ENCODE assay signal across 12 mouse cellular contexts in genomic region chr16:85749335-85749734, GRCm38 (mm10). TPM values are rescaled to one million over a fixed set of nuclear protein-coding genes. Genes with fewer than 3 reads are reported as not detected.
A peak's percentile ranks its signal among the peaks of the same experiment; 100 is the strongest.
DNase-seq lines count a peak whose midpoint lies in the region; ATAC-seq and TF ChIP-seq lines count a peak whose summit lies in the region.
"Had no signal": no experiment of that assay in that cellular context is flagged by ENCODE, and none has a peak within 500 bp of the region (broad histone marks: within the 10 kb centered on the region; RNA-seq: fewer than 3 reads in every experiment).

No protein-coding gene starts in this region.

- peak; percentile 63 for ATAC-seq in heart, postnatal 0 days (ENCODE audit: insufficient read depth, low read depth)
- ATAC-seq in monocyte, adult 5-6 weeks (replicated peaks; ENCODE audit: insufficient number of reproducible peaks, low FRiP score, low TSS enrichment, poor library complexity, severe bottlenecking), result no peak
- ATAC-seq in forebrain, embryonic 16.5 days, result no peak
- ATAC-seq: forebrain, embryonic 14.5 days had no signal

- peak overlapping the region; percentile 87 for H3K27ac ChIP-seq in heart, postnatal 0 days (ENCODE audit: low read depth)
- H3K27ac ChIP-seq in forebrain, embryonic 16.5 days (ENCODE audit: low read length), result no peak overlapping the region
- H3K27ac ChIP-seq: embryonic facial prominence, embryonic 13.5 days had no signal

- 35% methylated on average over 6 of the region's 6 CpGs for WGBS in lung, adult 2 months
- 17% methylated on average over 6 of the region's 6 CpGs for WGBS in heart, postnatal 0 days
- 58% methylated on average over 6 of the region's 6 CpGs for WGBS in forebrain, embryonic 16.5 days

- H3K36me3 ChIP-seq in heart, postnatal 0 days (replicated peaks; ENCODE audit: control insufficient read depth, insufficient read depth, low read length), result no peaks in the 10 kb centered on the region
- no peaks in the 10 kb centered on the region for H3K36me3 ChIP-seq in forebrain, embryonic 16.5 days (ENCODE audit: control insufficient read depth, insufficient read depth)
- H3K36me3 ChIP-seq: embryonic facial prominence, embryonic 13.5 days had no signal

- TF ChIP-seq EP300 in heart, postnatal 0 days (IDR thresholded peaks at IDR 0.05; ENCODE audit: low read depth), result no peak

- no peak overlapping the region for H3K4me2 ChIP-seq in heart, postnatal 0 days (ENCODE audit: low read depth, low read length)
- H3K4me2 ChIP-seq in forebrain, embryonic 16.5 days (ENCODE audit: low read length), result no peak overlapping the region
- H3K4me2 ChIP-seq: embryonic facial prominence, embryonic 13.5 days had no signal

- TF ChIP-seq CTCF in lung, adult 2 months (IDR thresholded peaks at IDR 0.05; ENCODE audit: insufficient read depth, low read length), result no peak
- no peak for TF ChIP-seq CTCF in heart, postnatal 0 days (IDR thresholded peaks at IDR 0.05; ENCODE audit: low read depth)

- peak; percentile 16 to 34 for DNase-seq in lung, adult 18-20 months
- no peak for DNase-seq in lung, adult 2 months
- DNase-seq in heart, adult 11 months, result peak; percentile 97
- peak; percentile 62 for DNase-seq in heart, postnatal 0 days (ENCODE audit: low spot score)
- DNase-seq in lung, postnatal 25 days (ENCODE audit: low spot score), result peak; percentile 56
- DNase-seq in right cerebral cortex, postnatal 10 days (ENCODE audit: low spot score in 2 of 2), result no peak
- DNase-seq: cerebellum, postnatal 25 days; kidney, postnatal 14 days had no signal

- no peak for TF ChIP-seq POLR2A in lung, adult 2 months (IDR thresholded peaks at IDR 0.05; ENCODE audit: borderline replicate concordance, extremely low read depth, low read depth, low read length)

- no peaks in the 10 kb centered on the region for H3K9me3 ChIP-seq in heart, postnatal 0 days (replicated peaks; ENCODE audit: control insufficient read depth, low read length)
- no peaks in the 10 kb centered on the region for H3K9me3 ChIP-seq in forebrain, embryonic 16.5 days (ENCODE audit: control insufficient read depth, low read length)
- H3K9me3 ChIP-seq: embryonic facial prominence, embryonic 13.5 days had no signal

- H3K4me1 ChIP-seq in lung, adult 2 months (ENCODE audit: control insufficient read depth, insufficient read depth, low read length), result peaks cover 17% of the 10 kb centered on the region
- peaks cover 31% of the 10 kb centered on the region; the same call in 1 of the 2 replicates for H3K4me1 ChIP-seq in heart, postnatal 0 days (ENCODE audit: control insufficient read depth, insufficient read depth)
- H3K4me1 ChIP-seq in forebrain, embryonic 16.5 days (replicated peaks; ENCODE audit: control insufficient read depth, insufficient read depth, low read length), result peaks cover 2% of the 10 kb centered on the region; the same call in 1 of the 2 replicates

- H3K9ac ChIP-seq in heart, postnatal 0 days (replicated peaks; ENCODE audit: low read depth, low read length), result no peak overlapping the region
- no peak overlapping the region for H3K9ac ChIP-seq in forebrain, embryonic 16.5 days (replicated peaks; ENCODE audit: low read depth, low read length)
- H3K9ac ChIP-seq: embryonic facial prominence, embryonic 13.5 days had no signal

- no peaks in the 10 kb centered on the region for H3K27me3 ChIP-seq in heart, postnatal 0 days (ENCODE audit: control insufficient read depth, insufficient read depth, low read length)
- H3K27me3 ChIP-seq in forebrain, embryonic 16.5 days (replicated peaks; ENCODE audit: control insufficient read depth, insufficient read depth, low read length), result no peaks in the 10 kb centered on the region
- H3K27me3 ChIP-seq: embryonic facial prominence, embryonic 13.5 days had no signal

- H3K4me3 ChIP-seq in lung, adult 2 months (replicated peaks; ENCODE audit: extremely low read depth, low read depth, low read length), result no peak overlapping the region
- no peak overlapping the region for H3K4me3 ChIP-seq in heart, postnatal 0 days (ENCODE audit: low read depth, low read length)
- H3K4me3 ChIP-seq in forebrain, embryonic 16.5 days (replicated peaks; ENCODE audit: low read length), result no peak overlapping the region
- H3K4me3 ChIP-seq: embryonic facial prominence, embryonic 13.5 days had no signal

RNA-seq across cellular contexts. Expression of gene Adamts1, which starts 53.6 kb away (rescaled TPM):
- polyA plus RNA-seq in lung, adult 2 months (2012; rRNA removed), result 68.7 and 86.6 TPM in 2 replicates
- 93.8 and 100 TPM in 2 replicates for total RNA-seq in heart, postnatal 0 days (2014; rRNA removed; ENCODE audit: low replicate concordance)
- polyA plus RNA-seq in heart, postnatal 0 days (2015; fragmentation: Nextera tagmentation; extraction: Ambion mirVana), result 19.9 TPM in 2 replicates
- 0.43 TPM in 1 of 3 replicates, not detected in the others for total RNA-seq in monocyte, adult 5-6 weeks (2017)
- polyA plus RNA-seq in forebrain, embryonic 16.5 days (2015; fragmentation: Nextera tagmentation; extraction: Ambion mirVana), result 10.1 and 11.3 TPM in 2 replicates

Comparison
In these comparisons a context has a peak if more than half of its experiments do, and no peak if none do; other contexts are left out.
1. DNase-seq: peak in lung, adult 18-20 months (2 of 2), heart, adult 11 months (single experiment), heart, postnatal 0 days (single experiment) and lung, postnatal 25 days (single experiment); none in lung, adult 2 months (single experiment) and right cerebral cortex, postnatal 10 days (0 of 2).